Mouse (Mus musculus) megakaryocyte progenitor cell, adult 5-6 weeks (primary cell): ENCODE measurements at regions not wholly inside any gene's neighbourhood (a gene's known extent, or its start where the extent isn't known, plus 50 kb on each side); places are given as distances from the start of the nearest gene placed in this dataset.

Experiments
- ATAC-seq: replicated peaks from 2 replicates; pipeline ENCODE4 v1.8.0; 2016; ENCODE audit warnings: mild to moderate bottlenecking, moderate TSS enrichment, inconsistent platforms; ENCODE audit not compliant: poor library complexity

GRCm38 (mm10) chr17:45242076-45242475 is 191.5 kb downstream of the Cdc5l start:
- no peak for ATAC-seq

- ATAC-seq, result no peak
Measured at GRCm38 (mm10) chr17:45240963-45241543, 192.5 kb downstream of the Cdc5l start.

GRCm38 (mm10) chr17:45240545-45240944 is 193.0 kb downstream of the Cdc5l start:
- no peak for ATAC-seq

- ATAC-seq, result no peak
Measured at GRCm38 (mm10) chr17:45237246-45237645, 196.3 kb downstream of the Cdc5l start.

- ATAC-seq, result no peak
Measured at GRCm38 (mm10) chr17:45235401-45235800, 198.1 kb downstream of the Cdc5l start.

- ATAC-seq, result no peak
Measured at GRCm38 (mm10) chr17:45232874-45233273, 200.7 kb downstream of the Cdc5l start.

GRCm38 (mm10) chr17:45227190-45227589 is 206.3 kb downstream of the Cdc5l start:
- ATAC-seq, result no peak

- no peak for ATAC-seq
Measured at GRCm38 (mm10) chr17:45226486-45226885, 207.1 kb downstream of the Cdc5l start.

GRCm38 (mm10) chr17:45221625-45222024 is 211.9 kb downstream of the Cdc5l start:
- ATAC-seq, result no peak

- no peak; the same call in 1 of the 2 replicates for ATAC-seq
Measured at GRCm38 (mm10) chr17:45217126-45217525, 216.4 kb downstream of the Cdc5l start.

GRCm38 (mm10) chr17:45215067-45216049 is 218.2 kb downstream of the Cdc5l start:
- ATAC-seq, result no peak

- no peak for ATAC-seq
Measured at GRCm38 (mm10) chr17:45210984-45211383, 222.6 kb downstream of the Cdc5l start.

GRCm38 (mm10) chr17:45209387-45209663 is 224.2 kb downstream of the Cdc5l start:
- no peak for ATAC-seq

- ATAC-seq, result no peak
Measured at GRCm38 (mm10) chr17:45208596-45209386, 224.7 kb downstream of the Cdc5l start.

GRCm38 (mm10) chr17:45195779-45196178 is 237.8 kb downstream of the Cdc5l start:
- ATAC-seq, result no peak

- ATAC-seq, result no peak
Measured at GRCm38 (mm10) chr17:45194786-45195281, 238.7 kb downstream of the Cdc5l start.

- ATAC-seq, result no peak
Measured at GRCm38 (mm10) chr17:45193456-45194025, 240.0 kb downstream of the Cdc5l start.

GRCm38 (mm10) chr17:45187402-45187801 is 246.1 kb downstream of the Cdc5l start:
- ATAC-seq, result no peak

GRCm38 (mm10) chr17:45176340-45176739 is 257.2 kb downstream of the Cdc5l start:
- no peak for ATAC-seq

GRCm38 (mm10) chr17:45169257-45169994 is 264.1 kb downstream of the Cdc5l start:
- ATAC-seq, result no peak
